Mouse (Mus musculus) small intestine, adult 2 months (tissue): ENCODE measurements around the gene Dcp1a. TPM values are rescaled to one million over a fixed set of nuclear protein-coding genes. Genes with fewer than 3 reads are reported as not detected.

Experiments used
- H3K27ac ChIP-seq: fragments of 200-500 bp; 2 replicates; pipeline ENCODE4 v1.5.1; 2012; ENCODE audit warnings: low read depth, low read length, control low read depth, inconsistent platforms; ENCODE audit not compliant: insufficient read depth
- H3K27me3 ChIP-seq: fragments of 200-500 bp; 2 replicates; pipeline ENCODE4 v1.6.1; 2012; ENCODE audit warnings: mild to moderate bottlenecking, moderate library complexity, low read length, inconsistent platforms; ENCODE audit not compliant: control insufficient read depth, insufficient read depth
- H3K36me3 ChIP-seq: fragments of 200-500 bp; 2 replicates; pipeline ENCODE4 v1.6.1; 2012; ENCODE audit warnings: mild to moderate bottlenecking, low read length, control low read depth, inconsistent platforms; ENCODE audit not compliant: control insufficient read depth, insufficient read depth
- H3K4me1 ChIP-seq: fragments of 200-500 bp; 2 replicates; pipeline ENCODE4 v1.6.1; 2012; ENCODE audit warnings: low read length, inconsistent platforms, mixed read lengths; ENCODE audit not compliant: control insufficient read depth, insufficient read depth, insufficient read length
- H3K4me3 ChIP-seq: fragments of 200-500 bp; 2 replicates; pipeline ENCODE4 v1.5.1; 2012; ENCODE audit warnings: low read depth, mild to moderate bottlenecking, control low read depth, inconsistent platforms, low read length, moderate library complexity
- CTCF ChIP-seq: fragments of 200-500 bp; IDR thresholded peaks from 2 replicates; pipeline ENCODE4 v1.5.1; 2012; ENCODE audit warnings: low read depth, mild to moderate bottlenecking, control low read depth, inconsistent platforms, low read length, moderate library complexity, mixed read lengths; ENCODE audit not compliant: insufficient replicate concordance, insufficient read length; ENCODE audit errors: extremely low read depth
- POLR2A ChIP-seq: fragments of 200-500 bp; IDR thresholded peaks from 2 replicates; pipeline ENCODE4 v1.6.1; 2012; ENCODE audit warnings: low read depth, mild to moderate bottlenecking, control low read depth, inconsistent platforms, low read length, moderate library complexity
- WGBS: fragments of 180-500 bp; shearing (Covaris S2); methylation state at CpG from one replicate; pipeline ENCODE4 v1.1.7; 2018; 5-methylcytosine and 5-hydroxymethylcytosine counted together
- polyA plus RNA-seq: library from polyadenylated mRNA; depleted of rRNA; stranded (reverse); fragments of >200 nt; gene quantifications from 2 replicates; pipeline ENCODE4 v1.2.3, GENCODE M21; 2012

The Dcp1a gene
- polyA plus RNA-seq, 1 experiment, result 28.6 TPM

DNA sequence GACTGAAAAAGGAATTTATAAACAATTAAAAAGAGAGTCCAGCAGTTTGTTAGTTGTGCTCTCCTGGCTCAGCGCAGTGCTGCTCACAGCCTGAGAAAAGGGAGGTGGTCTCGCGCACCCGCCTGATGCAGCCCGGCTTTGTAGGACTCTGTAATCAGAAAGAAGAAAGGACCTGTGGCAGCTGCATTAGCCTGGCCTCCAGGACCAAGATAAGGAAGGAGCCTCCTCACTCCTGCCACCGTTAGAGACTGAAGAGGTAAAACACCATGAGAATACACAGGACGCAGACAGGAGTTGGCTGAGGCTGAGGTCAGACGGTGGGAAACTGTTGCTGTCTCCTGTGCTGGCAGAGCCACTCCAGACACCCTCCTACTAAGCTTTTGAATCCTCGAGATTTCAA, 12.0 kb downstream of the Dcp1a start, which contains the start of gene Cacna1d:
Gene Cacna1d, minus strand, starts transcription at position 114 of the 400 bp plus-strand sequence.
- TF ChIP-seq CTCF, result no peak
- no peak for TF ChIP-seq POLR2A
- peaks cover 31% of the 10 kb centered on the region for H3K36me3 ChIP-seq
- no peaks in the 10 kb centered on the region for H3K27me3 ChIP-seq
- 81% methylated on average over 9 of the region's 9 CpGs for WGBS
- no peaks in the 10 kb centered on the region for H3K4me1 ChIP-seq
- H3K4me3 ChIP-seq, result no peak within 1 kb of the TSS
- no peak within 1 kb of the TSS for H3K27ac ChIP-seq

DNA sequence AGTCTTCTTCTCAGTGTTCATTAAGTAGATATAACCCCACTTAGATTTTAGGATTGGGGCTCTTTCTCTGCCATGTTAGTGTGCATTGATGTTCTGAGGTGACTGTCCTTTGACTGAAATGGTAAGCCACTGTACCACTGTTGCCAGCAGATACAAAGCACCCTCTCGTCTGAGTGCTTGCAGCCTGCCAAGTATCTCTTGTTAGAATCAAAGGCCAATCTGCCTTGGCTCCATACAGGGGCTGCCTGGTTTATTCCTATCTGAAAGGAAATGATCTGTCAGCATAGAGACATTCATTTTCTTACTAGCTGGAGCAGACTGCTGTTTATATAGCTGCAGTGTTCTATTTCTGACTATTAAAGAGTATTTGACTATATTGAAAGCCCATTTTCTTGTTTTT, 13.9 kb downstream of the Dcp1a start:
- no peak overlapping the region for H3K4me3 ChIP-seq
- no peak for TF ChIP-seq POLR2A
- no peak for TF ChIP-seq CTCF
- H3K36me3 ChIP-seq, result peaks cover 24% of the 10 kb centered on the region
- H3K4me1 ChIP-seq, result peaks cover 2% of the 10 kb centered on the region; the same call in 1 of the 2 replicates
- 52% methylated on average over 1 of the region's 1 CpGs for WGBS
- no peak overlapping the region for H3K27ac ChIP-seq
- no peaks in the 10 kb centered on the region for H3K27me3 ChIP-seq

DNA sequence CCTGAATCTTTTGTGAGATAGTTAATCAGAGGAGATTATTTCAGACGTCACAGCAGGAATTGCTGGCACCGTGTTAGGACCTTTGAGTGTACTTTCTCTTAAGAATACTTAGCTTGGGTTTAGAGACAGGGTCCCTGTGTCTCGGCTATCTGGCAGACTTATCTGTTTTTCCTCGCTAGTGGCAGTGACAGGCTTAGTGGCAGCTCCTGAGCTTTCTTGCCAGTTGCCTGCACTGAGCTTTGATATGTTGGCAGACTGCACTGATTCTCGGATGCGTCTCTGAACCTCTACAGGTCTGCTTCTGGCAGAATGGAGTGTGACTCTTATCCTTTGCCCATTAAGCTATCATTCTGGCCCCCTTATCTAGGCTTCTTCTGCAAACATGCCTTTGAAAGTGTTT, 15.7 kb downstream of the Dcp1a start:
- no peaks in the 10 kb centered on the region for H3K27me3 ChIP-seq
- 46% methylated on average over 6 of the region's 6 CpGs for WGBS
- TF ChIP-seq POLR2A (no peak), CTCF (no peak)
- no peak overlapping the region for H3K27ac ChIP-seq
- no peak overlapping the region for H3K4me3 ChIP-seq
- H3K4me1 ChIP-seq, result peaks cover 3% of the 10 kb centered on the region; the same call in 1 of the 2 replicates
- H3K36me3 ChIP-seq, result peaks cover 17% of the 10 kb centered on the region

DNA sequence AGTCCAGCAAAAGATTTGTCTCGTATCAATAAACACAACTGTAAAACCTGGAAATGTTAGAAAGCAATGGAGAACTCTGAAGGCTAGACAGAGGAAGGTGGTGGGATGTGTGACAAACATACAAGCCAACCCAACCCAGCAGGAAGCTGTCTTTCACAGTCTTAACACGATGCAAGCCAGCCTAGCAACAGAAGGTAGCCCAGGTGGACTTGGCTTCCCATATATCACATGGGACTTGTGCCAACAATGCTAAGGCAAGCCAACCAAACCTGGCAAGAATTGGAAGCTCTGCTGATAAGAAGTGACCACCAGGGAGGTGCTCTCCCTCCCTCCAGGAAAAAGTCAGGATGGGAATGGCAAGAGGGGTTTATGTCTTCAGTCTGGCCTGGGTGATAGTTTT, 18.9 kb downstream of the Dcp1a start:
- no peak for TF ChIP-seq POLR2A
- no peak for TF ChIP-seq CTCF
- H3K4me1 ChIP-seq, result peaks cover 3% of the 10 kb centered on the region; the same call in 1 of the 2 replicates
- peaks cover 9% of the 10 kb centered on the region for H3K36me3 ChIP-seq
- H3K27me3 ChIP-seq, result no peaks in the 10 kb centered on the region
- WGBS, result 43% methylated on average over 2 of the region's 2 CpGs
- no peak overlapping the region for H3K4me3 ChIP-seq
- H3K27ac ChIP-seq, result no peak overlapping the region

DNA sequence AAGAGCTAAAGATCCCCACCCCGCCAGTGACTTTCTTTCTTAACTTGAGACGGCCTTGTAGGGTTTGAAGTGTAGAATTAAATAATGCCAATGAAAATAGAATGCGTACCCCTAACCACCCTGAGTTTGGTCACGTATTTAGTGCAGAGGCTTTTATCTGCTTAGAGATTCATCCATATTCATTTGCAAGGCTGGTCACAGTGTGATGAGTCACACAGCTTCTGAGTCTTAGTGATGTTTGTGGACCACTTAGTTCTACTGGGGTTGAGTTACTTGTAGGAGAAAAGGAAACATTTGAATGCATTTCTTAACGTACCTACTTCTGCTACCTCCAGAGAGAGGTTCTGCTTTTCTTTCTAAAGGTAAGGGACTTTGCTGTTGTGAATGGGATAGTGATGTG, 25.7 kb downstream of the Dcp1a start:
- no peaks in the 10 kb centered on the region for H3K4me1 ChIP-seq
- H3K27me3 ChIP-seq, result no peaks in the 10 kb centered on the region
- TF ChIP-seq POLR2A (no peak), CTCF (no peak)
- peaks cover 29% of the 10 kb centered on the region for H3K36me3 ChIP-seq
- no peak overlapping the region for H3K4me3 ChIP-seq
- H3K27ac ChIP-seq, result no peak overlapping the region
- WGBS, result 93% methylated on average over 5 of the region's 5 CpGs

DNA sequence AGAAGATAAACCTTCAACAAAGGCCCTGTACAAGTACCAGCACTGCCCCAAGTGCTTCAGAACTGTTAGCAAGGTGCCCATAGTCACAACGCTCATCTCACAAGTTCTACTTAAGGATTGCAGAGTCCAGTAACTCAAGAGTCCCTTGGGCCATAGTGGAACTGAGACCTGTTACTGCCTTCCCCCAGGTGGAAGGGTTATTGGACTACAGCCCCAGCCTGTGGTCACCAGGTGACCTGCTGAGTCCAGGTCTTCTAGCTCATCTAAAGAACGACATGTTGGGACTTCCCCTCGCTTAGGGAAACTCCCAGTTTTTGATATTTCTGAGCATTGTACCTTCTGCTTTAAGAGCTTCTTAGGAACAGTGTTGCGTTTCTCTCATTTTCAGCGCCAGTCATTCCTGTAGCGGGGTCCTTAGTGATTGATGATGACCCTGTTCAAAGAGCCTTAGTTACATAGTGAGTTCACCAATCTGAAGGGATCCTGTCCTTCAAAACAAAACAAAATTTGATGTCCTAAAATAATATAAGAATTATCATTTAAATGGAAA, 31.0 kb downstream of the Dcp1a start:
- no peaks in the 10 kb centered on the region for H3K27me3 ChIP-seq
- no peak overlapping the region for H3K27ac ChIP-seq
- no peaks in the 10 kb centered on the region for H3K4me1 ChIP-seq
- H3K4me3 ChIP-seq, result no peak overlapping the region
- H3K36me3 ChIP-seq, result peaks cover 47% of the 10 kb centered on the region
- WGBS, result 89% methylated on average over 6 of the region's 6 CpGs
- TF ChIP-seq POLR2A (no peak), CTCF (no peak)

DNA sequence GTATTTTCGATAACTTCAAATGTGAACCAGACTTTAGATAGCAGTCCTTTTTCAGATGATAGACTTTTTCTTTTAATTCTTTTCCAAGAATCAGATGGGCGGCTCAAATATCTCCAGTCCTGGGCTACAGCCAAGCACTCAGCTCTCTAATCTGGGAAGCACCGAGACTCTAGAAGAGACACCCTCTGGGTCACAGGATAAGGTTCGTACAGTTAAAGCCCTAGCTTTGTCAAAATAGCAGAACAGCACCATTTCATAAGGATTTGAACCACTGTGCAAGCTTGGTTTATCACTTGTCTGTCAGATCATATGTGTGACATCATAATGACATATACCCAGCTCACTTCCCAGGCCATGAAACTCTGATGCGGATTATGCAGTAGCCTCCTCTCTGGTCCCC, 33.6 kb downstream of the Dcp1a start:
- Histone ChIP-seq H3K27ac (no peak overlapping the region), H3K4me3 (no peak overlapping the region)

More for the DNA sequence above, 33.6 kb downstream of the Dcp1a start:
- no peak for TF ChIP-seq CTCF
- no peak for TF ChIP-seq POLR2A
- Histone ChIP-seq H3K4me1 (no peaks in the 10 kb centered on the region), H3K36me3 (peaks cover 39% of the 10 kb centered on the region), H3K27me3 (no peaks in the 10 kb centered on the region)
- WGBS, result 87% methylated on average over 5 of the region's 5 CpGs
